In genomic region chr7:28833723-28834347, GRCm38 (mm10) we compare ENCODE assay signal across 10 mouse cellular contexts. TPM values are rescaled to one million over a fixed set of nuclear protein-coding genes. Genes with fewer than 3 reads are reported as not detected.
DNase-seq lines count a peak whose midpoint lies in the region; ATAC-seq lines count a peak whose summit lies in the region.
"Had no signal": no experiment of that assay in that cellular context is flagged by ENCODE, and none has a peak within 500 bp of the region (broad histone marks: within the 10 kb centered on the region; RNA-seq: fewer than 3 reads in every experiment).

TSS of gene Lgals4 (plus strand) at chr7:28833854.

- no peaks in the 10 kb centered on the region for H3K4me1 ChIP-seq in limb, embryonic 15.5 days
- H3K4me1 ChIP-seq in limb, embryonic 10.5 days, result no peaks in the 10 kb centered on the region; the same call in 1 of the 2 replicates
- H3K4me1 ChIP-seq in brown adipose tissue, adult 24 weeks (ENCODE audit: control insufficient read depth, insufficient read depth, insufficient read length, low read length), result no peaks in the 10 kb centered on the region; the same call in 1 of the 2 replicates
- peaks cover 9% of the 10 kb centered on the region for H3K4me1 ChIP-seq in intestine, embryonic 16.5 days (ENCODE audit: control insufficient read depth, insufficient read depth, low read length)
- no peaks in the 10 kb centered on the region for H3K4me1 ChIP-seq in hindbrain, embryonic 11.5 days (replicated peaks; ENCODE audit: control insufficient read depth, insufficient read depth, low read length)
- no peaks in the 10 kb centered on the region for H3K4me1 ChIP-seq in forebrain, embryonic 15.5 days
- H3K4me1 ChIP-seq: embryonic facial prominence, embryonic 13.5 days had no signal

- WGBS in limb, embryonic 15.5 days, result 75% methylated on average over 6 of the region's 6 CpGs
- 85% methylated on average over 6 of the region's 6 CpGs for whole genome bisulfite sequencing in limb, embryonic 10.5 days
- WGBS in intestine, embryonic 16.5 days, result 64% methylated on average over 6 of the region's 6 CpGs
- 77% methylated on average over 6 of the region's 6 CpGs for WGBS in hindbrain, embryonic 11.5 days
- WGBS in forebrain, embryonic 15.5 days, result 89% methylated on average over 6 of the region's 6 CpGs

- no peak within 1 kb of the TSS for H3K4me3 ChIP-seq in limb, embryonic 15.5 days
- H3K4me3 ChIP-seq in limb, embryonic 10.5 days, result no peak within 1 kb of the TSS
- H3K4me3 ChIP-seq in brown adipose tissue, adult 24 weeks (ENCODE audit: insufficient read depth, low read depth, low read length), result no peak within 1 kb of the TSS
- peak within 1 kb of the TSS; percentile 49 for H3K4me3 ChIP-seq in intestine, embryonic 16.5 days (ENCODE audit: low read length)
- no peak within 1 kb of the TSS for H3K4me3 ChIP-seq in hindbrain, embryonic 11.5 days (ENCODE audit: low read depth, low read length)
- no peak within 1 kb of the TSS for H3K4me3 ChIP-seq in forebrain, embryonic 15.5 days
- H3K4me3 ChIP-seq: embryonic facial prominence, embryonic 13.5 days had no signal

- H3K36me3 ChIP-seq in limb, embryonic 15.5 days, result peaks cover 31% of the 10 kb centered on the region
- H3K36me3 ChIP-seq in limb, embryonic 10.5 days, result peaks cover 29% of the 10 kb centered on the region
- H3K36me3 ChIP-seq in intestine, embryonic 16.5 days (ENCODE audit: control insufficient read depth, insufficient read depth, low read length), result peaks cover 12% of the 10 kb centered on the region
- H3K36me3 ChIP-seq in hindbrain, embryonic 11.5 days (ENCODE audit: control insufficient read depth, insufficient read depth, low read length), result no peaks in the 10 kb centered on the region
- peaks cover 12% of the 10 kb centered on the region; the same call in 1 of the 2 replicates for H3K36me3 ChIP-seq in forebrain, embryonic 15.5 days

- H3K27me3 ChIP-seq in limb, embryonic 15.5 days, result no peaks in the 10 kb centered on the region
- no peaks in the 10 kb centered on the region for H3K27me3 ChIP-seq in limb, embryonic 10.5 days (ENCODE audit: low read depth, poor library complexity, severe bottlenecking)
- no peaks in the 10 kb centered on the region for H3K27me3 ChIP-seq in intestine, embryonic 16.5 days (replicated peaks; ENCODE audit: control insufficient read depth, insufficient read depth, low read length)
- no peaks in the 10 kb centered on the region for H3K27me3 ChIP-seq in hindbrain, embryonic 11.5 days (ENCODE audit: control insufficient read depth, insufficient read depth, low read length)
- H3K27me3 ChIP-seq in forebrain, embryonic 15.5 days, result no peaks in the 10 kb centered on the region
- H3K27me3 ChIP-seq: embryonic facial prominence, embryonic 13.5 days had no signal

- no peak within 1 kb of the TSS for H3K9ac ChIP-seq in limb, embryonic 15.5 days
- peak within 1 kb of the TSS; percentile 74 for H3K9ac ChIP-seq in intestine, embryonic 16.5 days (ENCODE audit: low read depth, low read length)
- no peak within 1 kb of the TSS for H3K9ac ChIP-seq in hindbrain, embryonic 11.5 days (ENCODE audit: low read depth, low read length)
- no peak within 1 kb of the TSS for H3K9ac ChIP-seq in forebrain, embryonic 15.5 days (replicated peaks)
- H3K9ac ChIP-seq: embryonic facial prominence, embryonic 13.5 days had no signal

- no peaks in the 10 kb centered on the region for H3K9me3 ChIP-seq in limb, embryonic 15.5 days
- H3K9me3 ChIP-seq in limb, embryonic 10.5 days (replicated peaks), result no peaks in the 10 kb centered on the region
- no peaks in the 10 kb centered on the region for H3K9me3 ChIP-seq in intestine, embryonic 16.5 days (ENCODE audit: control insufficient read depth, low read length)
- H3K9me3 ChIP-seq in hindbrain, embryonic 11.5 days (ENCODE audit: control insufficient read depth, low read length), result no peaks in the 10 kb centered on the region
- H3K9me3 ChIP-seq in forebrain, embryonic 15.5 days, result no peaks in the 10 kb centered on the region
- H3K9me3 ChIP-seq: embryonic facial prominence, embryonic 13.5 days had no signal

- H3K27ac ChIP-seq in limb, embryonic 15.5 days, result no peak within 1 kb of the TSS
- no peak within 1 kb of the TSS for H3K27ac ChIP-seq in limb, embryonic 10.5 days
- no peak within 1 kb of the TSS for H3K27ac ChIP-seq in brown adipose tissue, adult 24 weeks (replicated peaks; ENCODE audit: low read depth, low read length)
- H3K27ac ChIP-seq in intestine, embryonic 16.5 days (ENCODE audit: low read length), result peak within 1 kb of the TSS; percentile 96
- H3K27ac ChIP-seq in hindbrain, embryonic 11.5 days (ENCODE audit: low read depth, low read length), result no peak within 1 kb of the TSS
- H3K27ac ChIP-seq in forebrain, embryonic 15.5 days (replicated peaks), result no peak within 1 kb of the TSS
- H3K27ac ChIP-seq: embryonic facial prominence, embryonic 13.5 days had no signal

- H3K4me2 ChIP-seq in limb, embryonic 15.5 days, result no peak within 1 kb of the TSS
- peak within 1 kb of the TSS; percentile 60; the same call in 1 of the 2 replicates for H3K4me2 ChIP-seq in intestine, embryonic 16.5 days (ENCODE audit: low read depth, low read length)
- no peak within 1 kb of the TSS for H3K4me2 ChIP-seq in hindbrain, embryonic 11.5 days (replicated peaks; ENCODE audit: low read depth, low read length)
- no peak within 1 kb of the TSS for H3K4me2 ChIP-seq in forebrain, embryonic 15.5 days (replicated peaks)
- H3K4me2 ChIP-seq: embryonic facial prominence, embryonic 13.5 days had no signal

- no peak for ATAC-seq in limb, embryonic 15.5 days (ENCODE audit: insufficient number of reproducible peaks, low FRiP score, low TSS enrichment, low read depth)
- ATAC-seq in intestine, embryonic 16.5 days, result peak; percentile 84
- no peak for ATAC-seq in hindbrain, embryonic 11.5 days (ENCODE audit: low FRiP score)
- ATAC-seq in forebrain, embryonic 15.5 days (replicated peaks), result no peak

- no peak for DNase-seq in limb, embryonic 10.5 days (ENCODE audit: low spot score)
- DNase-seq in adrenal gland, postnatal 25 days, result no peak
- DNase-seq in hindbrain, embryonic 11.5 days (ENCODE audit: low spot score), result no peak
- DNase-seq: cerebellum, adult 8-10 months; kidney, postnatal 36 days had no signal

RNA-seq across cellular contexts. Expression of gene Lgals4, which starts in this region (rescaled TPM):
- 11.6 and 13.8 TPM in 2 replicates for polyA plus RNA-seq in limb, embryonic 15.5 days (2015; fragmentation: Nextera tagmentation; extraction: Ambion mirVana)
- 2.7 and 4.1 TPM in 2 replicates for polyA plus RNA-seq in limb, embryonic 10.5 days (2016; fragmentation: Nextera tagmentation; extraction: Ambion mirVana)
- total RNA-seq in adrenal gland, postnatal 25 days (2021), result 14.4 and 17.6 TPM in 2 replicates
- 12.0 and 14.6 TPM in 2 replicates for polyA plus RNA-seq in brown adipose tissue, adult 24 weeks (2012; ENCODE audit: insufficient read depth, insufficient read length, missing spikeins)
- polyA plus RNA-seq in intestine, embryonic 16.5 days (2015; fragmentation: Nextera tagmentation; extraction: Ambion mirVana), result 2,407 and 2,590 TPM in 2 replicates
- polyA plus RNA-seq in hindbrain, embryonic 11.5 days (2014; fragmentation: Nextera tagmentation; extraction: Ambion mirVana), result 2.1 and 2.5 TPM in 2 replicates
- 4.2 and 4.9 TPM in 2 replicates for polyA plus RNA-seq in forebrain, embryonic 15.5 days (2015; fragmentation: Nextera tagmentation; extraction: Ambion mirVana)

Comparison
In these comparisons a context has a peak if more than half of its experiments do, and no peak if none do; other contexts are left out.
1. RNA of gene Lgals4 (polyA plus RNA-seq): 2,407 to 2,590 TPM in intestine, embryonic 16.5 days; 12.0 to 14.6 TPM in brown adipose tissue, adult 24 weeks, 11.6 to 13.8 TPM in limb, embryonic 15.5 days, 4.2 to 4.9 TPM in forebrain, embryonic 15.5 days, 2.7 to 4.1 TPM in limb, embryonic 10.5 days and 2.1 to 2.5 TPM in hindbrain, embryonic 11.5 days; every median in the first group is over 100 times any median in the second.